Mouse (Mus musculus) liver, embryonic 13.5 days (tissue): ENCODE data around the gene Adk. TPM values are rescaled to one million over a fixed set of nuclear protein-coding genes. Genes with fewer than 3 reads are reported as not detected.

Source experiments
- ATAC-seq: fragments of 200-750 bp; cut with Nextera tagmentation; 2 replicates; pipeline ENCODE4 v1.8.0; 2017; ENCODE audit warnings: low read depth, mild to moderate bottlenecking, moderate number of reproducible peaks, moderate library complexity
- DNase-seq: peaks from one replicate; pipeline ENCODE4 v3.0.0; 2022
- H3K27ac ChIP-seq: fragments of 300-500 bp; sonication (generic); 2 replicates; pipeline ENCODE4 v1.5.1; 2015; ENCODE audit warnings: moderate library complexity, mild to moderate bottlenecking, inconsistent platforms
- H3K27me3 ChIP-seq: fragments of 300-500 bp; sonication (generic); 2 replicates; pipeline ENCODE4 v1.6.1; 2015; ENCODE audit warnings: mild to moderate bottlenecking, inconsistent platforms
- H3K36me3 ChIP-seq: fragments of 300-500 bp; sonication (generic); 2 replicates; pipeline ENCODE4 v1.6.1; 2015; ENCODE audit warnings: mild to moderate bottlenecking, inconsistent platforms
- H3K4me1 ChIP-seq: fragments of 300-500 bp; sonication (generic); replicated peaks from 2 replicates; pipeline ENCODE4 v1.6.1; 2015; ENCODE audit warnings: inconsistent platforms
- H3K4me2 ChIP-seq: fragments of 300-500 bp; sonication (generic); 2 replicates; pipeline ENCODE4 v1.6.1; 2015; ENCODE audit warnings: inconsistent platforms, mild to moderate bottlenecking, moderate library complexity
- H3K4me3 ChIP-seq: fragments of 300-500 bp; sonication (generic); replicated peaks from 2 replicates; pipeline ENCODE4 v1.5.1; 2015; ENCODE audit warnings: mild to moderate bottlenecking, inconsistent platforms
- H3K9ac ChIP-seq: fragments of 300-500 bp; sonication (generic); 2 replicates; pipeline ENCODE4 v1.6.1; 2015; ENCODE audit warnings: mild to moderate bottlenecking, inconsistent platforms
- H3K9me3 ChIP-seq: fragments of 300-500 bp; sonication (generic); replicated peaks from 2 replicates; pipeline ENCODE4 v1.6.1; 2016; ENCODE audit warnings: inconsistent platforms
- WGBS: fragments of 180-500 bp; shearing (Covaris S2); methylation state at CpG from one replicate; pipeline ENCODE4 v1.1.7; 2015; ENCODE audit not compliant: insufficient replicate concordance; 5-methylcytosine and 5-hydroxymethylcytosine counted together
- polyA plus RNA-seq: library from polyadenylated mRNA; unstranded; fragments of >200 nt; fragmentation: Nextera tagmentation; extraction: Ambion mirVana; gene quantifications from 2 replicates; pipeline ENCODE4 v1.2.1, GENCODE M21; 2015

Adk gene
- polyA plus RNA-seq, 1 experiment from 2014 or later, result 181 TPM

DNA sequence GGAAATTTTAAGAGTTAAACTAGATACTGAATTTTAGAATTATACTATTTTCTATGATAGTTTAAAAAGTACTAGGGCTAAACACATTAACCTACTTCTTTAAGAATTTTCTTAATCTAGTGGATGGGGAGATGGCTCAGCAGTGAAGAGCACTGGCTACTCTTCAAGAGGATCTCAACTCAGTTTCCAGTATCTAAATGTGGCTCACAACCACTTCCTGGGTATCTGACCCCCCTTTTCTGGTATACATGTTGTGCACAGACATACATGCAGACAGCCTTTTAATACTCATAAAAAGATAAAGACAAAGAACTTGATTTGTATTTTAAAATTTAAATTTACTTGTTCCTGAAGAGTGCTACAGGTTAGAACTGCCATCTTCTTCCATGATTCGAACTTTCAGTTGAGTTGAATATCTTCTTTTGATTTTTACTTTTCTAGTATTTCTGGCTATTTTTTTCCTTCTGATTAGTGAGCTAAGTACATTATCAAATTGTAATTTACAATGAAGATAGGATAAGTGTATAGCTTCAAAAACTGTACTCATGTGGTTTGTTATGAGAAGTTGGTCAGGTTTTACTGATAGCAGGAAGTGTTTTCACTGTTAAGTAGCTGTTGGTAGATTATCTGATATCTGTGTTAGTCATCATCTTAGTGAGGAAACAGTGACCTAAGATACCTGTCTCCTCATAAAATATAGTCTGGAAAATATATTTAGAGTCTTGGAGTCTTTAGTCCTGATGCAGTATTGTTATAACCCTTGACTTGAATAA lies 121.8 kb downstream of the Adk start:
- Histone ChIP-seq H3K4me1 (peaks cover 3% of the 10 kb centered on the region; the same call in 1 of the 2 replicates), H3K36me3 (no peaks in the 10 kb centered on the region), H3K4me2 (no peak overlapping the region), H3K4me3 (no peak overlapping the region), H3K27me3 (no peaks in the 10 kb centered on the region), H3K9ac (no peak overlapping the region), H3K27ac (no peak overlapping the region), H3K9me3 (no peaks in the 10 kb centered on the region)
- no peak for ATAC-seq
- DNase-seq, result no peak
- WGBS, result 75% methylated on average over 1 of the region's 1 CpGs

DNA sequence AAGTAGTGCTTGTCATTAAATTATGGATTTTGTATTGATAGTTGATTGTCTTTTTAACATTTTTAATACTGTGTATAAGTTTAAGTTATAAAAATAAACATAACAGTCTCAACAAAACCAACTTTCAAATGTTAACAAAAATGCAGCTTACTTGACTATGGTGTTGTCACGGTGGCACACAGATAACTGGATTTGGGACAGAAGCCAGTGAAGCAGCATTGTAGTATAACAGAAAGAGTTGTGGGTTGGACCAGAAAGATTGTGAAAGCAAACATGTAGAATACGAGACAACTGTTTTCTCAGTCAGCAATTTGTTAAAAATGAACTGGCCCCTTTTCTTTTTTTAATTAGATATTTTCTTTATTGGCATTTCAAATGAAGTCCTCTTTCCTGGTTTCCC lies 122.4 kb downstream of the Adk start:
- peaks cover 3% of the 10 kb centered on the region; the same call in 1 of the 2 replicates for H3K4me1 ChIP-seq
- DNase-seq (no peak), ATAC-seq (no peak)
- H3K36me3 ChIP-seq, result no peaks in the 10 kb centered on the region
- no peak overlapping the region for H3K4me3 ChIP-seq
- H3K27ac ChIP-seq, result no peak overlapping the region
- no peaks in the 10 kb centered on the region for H3K9me3 ChIP-seq
- WGBS, result 72% methylated on average over 2 of the region's 2 CpGs
- no peak overlapping the region for H3K4me2 ChIP-seq
- H3K27me3 ChIP-seq, result no peaks in the 10 kb centered on the region
- H3K9ac ChIP-seq, result no peak overlapping the region

DNA sequence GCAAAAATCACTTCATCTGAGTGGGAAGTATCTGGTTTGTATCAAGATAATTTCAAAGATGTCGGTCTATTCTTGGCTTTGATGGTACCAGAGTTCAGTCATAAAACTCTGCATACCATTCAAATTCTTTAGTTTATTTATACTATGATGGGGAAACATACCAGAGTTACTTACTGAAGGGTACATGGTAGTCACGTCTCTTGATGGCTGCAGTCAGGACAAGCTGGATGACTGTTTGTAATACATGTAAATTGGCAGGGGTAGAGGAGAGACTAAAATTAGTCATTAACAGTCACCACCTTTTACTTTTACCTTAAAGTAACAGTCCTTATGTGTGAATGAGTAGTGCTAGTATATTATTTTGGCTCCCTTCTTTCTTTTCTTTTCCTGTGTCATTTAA lies 125.4 kb downstream of the Adk start:
- no peak for ATAC-seq
- H3K9me3 ChIP-seq, result no peaks in the 10 kb centered on the region

DNA sequence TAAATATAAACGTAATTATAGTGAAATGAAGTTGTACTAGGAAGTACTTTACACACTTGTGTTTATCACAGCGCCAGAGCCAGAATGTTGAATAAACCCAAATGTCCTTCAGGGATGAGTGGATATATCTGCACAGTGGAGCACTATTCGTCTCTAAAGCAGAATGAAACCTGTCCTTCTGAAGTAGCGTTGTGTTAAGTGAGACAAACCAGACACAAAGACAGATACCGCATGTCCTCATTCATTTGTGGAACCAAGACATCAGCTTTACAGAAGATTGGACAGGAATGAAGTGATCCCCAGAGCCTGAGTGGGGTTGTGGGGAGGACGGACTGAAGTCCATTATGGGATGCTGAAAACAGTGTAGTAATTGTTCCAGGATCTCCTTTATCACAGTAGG lies 126.0 kb downstream of the Adk start:
- H3K27ac ChIP-seq, result no peak overlapping the region
- no peak for DNase-seq
- ATAC-seq, result no peak
- H3K27me3 ChIP-seq, result no peaks in the 10 kb centered on the region
- 77% methylated on average over 6 of the region's 6 CpGs for WGBS
- no peak overlapping the region for H3K9ac ChIP-seq
- H3K4me1 ChIP-seq, result peaks cover 3% of the 10 kb centered on the region; the same call in 1 of the 2 replicates
- H3K9me3 ChIP-seq, result no peaks in the 10 kb centered on the region
- no peak overlapping the region for H3K4me3 ChIP-seq
- H3K4me2 ChIP-seq, result no peak overlapping the region
- H3K36me3 ChIP-seq, result no peaks in the 10 kb centered on the region

More for the DNA sequence above, 125.4 kb downstream of the Adk start:
- Histone ChIP-seq H3K4me2 (no peak overlapping the region), H3K27ac (no peak overlapping the region), H3K9ac (no peak overlapping the region), H3K4me3 (no peak overlapping the region), H3K4me1 (peaks cover 3% of the 10 kb centered on the region; the same call in 1 of the 2 replicates), H3K27me3 (no peaks in the 10 kb centered on the region), H3K36me3 (no peaks in the 10 kb centered on the region)
- DNase-seq, result no peak
- WGBS, result 76% methylated on average over 2 of the region's 2 CpGs

DNA sequence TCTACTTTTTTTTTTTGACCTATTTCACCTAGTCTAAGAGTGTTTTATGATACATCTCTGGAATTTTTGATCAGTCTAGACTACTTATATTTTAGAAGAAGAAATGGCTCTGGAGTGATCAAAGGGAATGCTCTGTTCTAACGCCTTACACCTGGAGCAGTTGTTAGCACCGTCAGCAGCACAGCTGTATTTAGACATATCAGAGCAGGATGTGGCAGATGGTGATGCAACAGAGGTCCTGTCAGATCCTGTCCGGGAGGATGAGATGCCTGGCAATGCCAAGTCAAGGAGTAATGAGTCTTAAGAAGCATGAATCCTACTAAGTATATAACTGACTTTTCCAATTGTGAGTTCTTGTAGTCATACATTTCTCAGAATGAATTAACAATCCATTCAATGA lies 128.7 kb downstream of the Adk start:
- H3K27ac ChIP-seq, result no peak overlapping the region
- no peak overlapping the region for H3K9ac ChIP-seq
- H3K36me3 ChIP-seq, result peaks cover 2% of the 10 kb centered on the region; the same call in 1 of the 2 replicates
- H3K4me1 ChIP-seq, result no peaks in the 10 kb centered on the region
- DNase-seq, result no peak
- no peaks in the 10 kb centered on the region for H3K9me3 ChIP-seq
- no peak for ATAC-seq
- H3K4me2 ChIP-seq, result no peak overlapping the region
- WGBS, result 62% methylated on average over 3 of the region's 3 CpGs
- no peak overlapping the region for H3K4me3 ChIP-seq
- H3K27me3 ChIP-seq, result no peaks in the 10 kb centered on the region

DNA sequence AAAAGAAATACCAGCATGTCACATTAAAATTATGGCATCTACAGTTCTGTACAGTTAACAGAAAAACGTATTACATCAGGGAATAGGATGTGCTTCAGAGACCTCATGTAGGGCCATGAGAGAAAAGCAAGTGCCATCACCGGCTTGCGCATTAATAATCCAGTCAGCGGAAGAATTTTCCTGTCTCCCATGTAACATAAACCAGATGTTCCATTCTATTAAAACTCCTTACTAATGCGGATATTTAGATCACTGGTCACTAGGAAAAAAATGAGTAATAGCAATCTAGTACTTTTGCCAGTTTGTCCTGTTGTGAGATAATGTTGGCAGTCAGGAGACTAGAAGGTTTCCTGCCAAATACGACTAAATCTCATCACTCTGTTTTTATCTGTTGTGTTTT lies 139.6 kb downstream of the Adk start:
- no peak overlapping the region for H3K27ac ChIP-seq
- ATAC-seq (no peak), DNase-seq (no peak)
- H3K4me2 ChIP-seq, result no peak overlapping the region
- H3K4me3 ChIP-seq, result no peak overlapping the region
- H3K4me1 ChIP-seq, result no peaks in the 10 kb centered on the region
- no peaks in the 10 kb centered on the region for H3K36me3 ChIP-seq
- no peaks in the 10 kb centered on the region for H3K27me3 ChIP-seq
- 77% methylated on average over 6 of the region's 6 CpGs for WGBS
- H3K9ac ChIP-seq, result no peak overlapping the region
- no peaks in the 10 kb centered on the region for H3K9me3 ChIP-seq

DNA sequence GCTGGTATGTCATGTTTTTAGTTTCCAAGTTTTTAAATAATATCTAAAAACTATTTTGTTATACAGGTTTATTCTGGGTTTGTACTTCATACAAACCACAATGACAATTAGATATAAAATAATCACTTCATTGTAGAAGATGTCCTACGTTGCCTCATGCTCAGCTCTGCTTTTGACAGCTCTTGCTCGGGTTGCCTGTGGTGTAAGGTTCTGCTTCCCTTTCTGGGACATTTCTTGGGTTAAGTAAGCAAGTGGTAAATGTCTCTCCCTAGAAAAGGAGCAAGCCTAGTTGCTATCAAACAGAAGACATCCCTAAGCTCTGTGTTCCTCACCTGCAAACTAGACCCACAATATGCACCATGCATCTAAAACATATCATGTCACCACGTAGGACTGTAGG lies 140.4 kb downstream of the Adk start:
- Histone ChIP-seq H3K9me3 (no peaks in the 10 kb centered on the region), H3K4me3 (no peak overlapping the region), H3K4me1 (no peaks in the 10 kb centered on the region), H3K9ac (no peak overlapping the region), H3K4me2 (no peak overlapping the region), H3K27ac (no peak overlapping the region), H3K36me3 (no peaks in the 10 kb centered on the region), H3K27me3 (no peaks in the 10 kb centered on the region)
- WGBS, result 76% methylated on average over 3 of the region's 3 CpGs
- ATAC-seq, result no peak
- no peak for DNase-seq

DNA sequence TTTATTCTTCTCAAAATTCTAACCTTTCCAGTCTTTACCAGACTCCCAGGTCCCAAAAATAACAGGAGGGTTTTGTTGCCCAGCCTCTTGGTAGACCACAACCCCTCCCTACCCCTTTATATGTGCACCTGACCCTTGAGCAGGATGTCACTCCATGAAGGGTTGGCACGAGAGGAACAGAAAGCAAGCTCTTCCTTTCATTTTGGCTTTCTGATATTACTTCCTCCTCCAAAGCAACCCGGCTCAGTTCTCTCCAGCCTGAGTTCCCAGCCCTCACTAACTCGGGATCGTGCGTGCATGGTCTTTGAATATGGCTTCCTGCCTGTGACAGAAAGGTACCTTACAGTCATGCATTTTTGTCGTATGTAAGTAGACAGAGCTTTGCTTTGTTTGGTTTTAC lies 142.0 kb downstream of the Adk start:
- DNase-seq (no peak), ATAC-seq (no peak)
- Histone ChIP-seq H3K27ac (no peak overlapping the region), H3K27me3 (no peaks in the 10 kb centered on the region), H3K4me1 (no peaks in the 10 kb centered on the region), H3K9me3 (no peaks in the 10 kb centered on the region), H3K4me2 (no peak overlapping the region), H3K36me3 (no peaks in the 10 kb centered on the region), H3K9ac (no peak overlapping the region), H3K4me3 (no peak overlapping the region)
- WGBS, result 63% methylated on average over 6 of the region's 6 CpGs

DNA sequence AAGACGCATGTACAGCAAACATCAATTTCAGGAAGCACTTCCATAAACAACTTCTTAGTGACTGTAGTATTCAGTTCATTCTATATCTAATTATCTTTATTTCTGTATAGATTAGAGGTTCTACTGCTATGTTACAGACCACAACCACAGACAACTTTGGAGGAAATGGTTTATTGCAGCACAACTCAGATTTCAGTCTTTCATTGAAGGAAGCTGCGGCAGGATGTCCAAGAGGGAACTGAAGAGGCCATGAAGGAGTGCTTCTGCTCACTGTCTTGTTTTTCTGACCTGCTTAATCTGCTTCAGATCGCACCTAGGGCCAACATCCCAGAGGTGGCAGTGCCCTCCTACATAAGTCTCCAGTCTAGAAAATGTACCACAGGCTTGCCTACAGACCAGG lies 148.5 kb downstream of the Adk start:
- no peaks in the 10 kb centered on the region for H3K9me3 ChIP-seq
- no peaks in the 10 kb centered on the region for H3K36me3 ChIP-seq
- no peaks in the 10 kb centered on the region for H3K27me3 ChIP-seq
- H3K4me2 ChIP-seq, result no peak overlapping the region
- 67% methylated on average over 3 of the region's 3 CpGs for WGBS
- no peaks in the 10 kb centered on the region for H3K4me1 ChIP-seq
- ATAC-seq, result no peak
- no peak overlapping the region for H3K27ac ChIP-seq
- no peak overlapping the region for H3K4me3 ChIP-seq
- no peak for DNase-seq
- H3K9ac ChIP-seq, result no peak overlapping the region

DNA sequence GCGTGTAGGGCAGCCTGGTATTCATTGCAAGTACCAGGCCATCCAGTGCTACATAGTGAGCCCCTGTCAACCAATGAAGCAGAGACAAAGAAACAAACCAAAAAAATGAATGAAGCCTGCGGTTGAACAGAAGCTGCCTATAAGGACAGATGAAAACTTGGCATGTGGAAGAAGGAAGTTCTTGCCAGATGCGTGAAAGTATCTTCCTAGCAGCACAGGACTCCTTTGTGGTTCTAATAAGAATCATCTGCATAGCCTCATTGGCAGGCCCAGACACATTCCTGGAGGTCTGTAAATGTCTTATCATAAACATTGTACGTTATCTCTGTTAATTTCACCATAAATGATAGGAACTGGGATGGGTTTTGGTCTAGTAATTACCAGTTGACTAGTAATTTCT lies 154.1 kb downstream of the Adk start:
- Histone ChIP-seq H3K27me3 (no peaks in the 10 kb centered on the region), H3K9me3 (no peaks in the 10 kb centered on the region), H3K4me2 (no peak overlapping the region), H3K27ac (no peak overlapping the region), H3K36me3 (no peaks in the 10 kb centered on the region), H3K4me3 (no peak overlapping the region), H3K9ac (no peak overlapping the region), H3K4me1 (no peaks in the 10 kb centered on the region)
- 82% methylated on average over 4 of the region's 4 CpGs for WGBS
- DNase-seq (no peak), ATAC-seq (no peak)

DNA sequence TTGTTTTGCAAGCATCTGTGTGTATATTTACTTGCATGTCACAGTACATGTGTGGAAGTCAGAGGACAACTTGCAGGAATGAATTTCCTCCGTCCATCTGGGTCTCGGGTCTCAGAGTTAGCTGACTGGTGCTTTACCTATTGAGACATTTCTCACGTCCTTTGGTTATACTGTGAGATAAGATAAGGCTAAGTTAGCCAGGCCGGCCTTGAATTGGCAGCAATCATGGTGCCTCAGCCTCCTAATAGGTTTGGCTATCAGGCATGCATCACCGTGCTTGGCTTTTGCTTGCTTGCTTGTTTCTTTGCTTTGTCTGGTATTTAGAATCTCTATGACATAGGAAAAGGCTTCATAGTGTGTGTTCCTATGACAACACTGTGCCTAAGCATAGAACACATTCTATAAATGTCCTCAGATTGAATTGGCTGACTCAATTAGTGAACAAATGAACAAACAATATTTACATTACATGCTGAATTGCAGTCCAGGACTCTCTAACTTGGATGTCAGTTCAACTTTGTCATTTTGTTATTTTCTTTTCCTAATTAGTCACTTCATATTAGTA lies 169.3 kb downstream of the Adk start:
- WGBS, result 23% methylated on average over 5 of the region's 5 CpGs
- Histone ChIP-seq H3K36me3 (0 out of 2 replicates have a peak, but pooled peaks cover 4% of the 10 kb centered on the region), H3K27me3 (no peaks in the 10 kb centered on the region), H3K4me2 (no peak overlapping the region), H3K4me1 (peaks cover 57% of the 10 kb centered on the region), H3K4me3 (no peak overlapping the region), H3K9ac (no peak overlapping the region), H3K27ac (0 out of 2 replicates have a peak overlapping the region, but pooled peaks have one; percentile 4), H3K9me3 (no peaks in the 10 kb centered on the region)
- DNase-seq (peak; percentile 26), ATAC-seq (peak; percentile 27; the same call in 1 of the 2 replicates)

DNA sequence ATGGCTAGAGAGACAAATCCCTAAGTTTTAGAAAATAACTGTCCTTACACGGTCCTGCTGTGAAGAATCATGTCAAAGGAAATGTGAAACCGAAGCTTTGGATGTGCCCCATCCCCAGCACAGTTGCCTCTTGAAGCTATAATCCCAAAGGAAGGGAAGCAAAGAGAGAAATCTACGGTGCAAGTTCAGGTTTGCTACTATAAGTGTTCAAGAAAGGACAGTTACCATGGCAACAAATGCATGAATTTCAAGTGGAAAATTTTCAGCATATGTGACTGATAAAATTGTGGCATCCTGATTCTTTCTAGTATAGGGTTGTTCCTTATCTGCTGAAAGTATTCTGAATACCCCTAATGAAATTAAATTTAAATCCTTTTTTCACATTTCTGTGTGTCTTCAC lies 169.8 kb downstream of the Adk start:
- H3K4me1 ChIP-seq, result peaks cover 62% of the 10 kb centered on the region
- ATAC-seq, result no peak
- H3K9me3 ChIP-seq, result no peaks in the 10 kb centered on the region
- H3K4me3 ChIP-seq, result no peak overlapping the region
- H3K4me2 ChIP-seq, result no peak overlapping the region
- no peak overlapping the region for H3K9ac ChIP-seq
- 74% methylated on average over 3 of the region's 3 CpGs for WGBS
- H3K27me3 ChIP-seq, result no peaks in the 10 kb centered on the region
- DNase-seq, result no peak
- no peak overlapping the region for H3K27ac ChIP-seq
- 0 out of 2 replicates have a peak, but pooled peaks cover 4% of the 10 kb centered on the region for H3K36me3 ChIP-seq
